Mouse (Mus musculus): Measurements from ENCODE around the gene Camkk1. TPM values are rescaled to one million over a fixed set of nuclear protein-coding genes. Genes with fewer than 3 reads are reported as not detected.
A peak's percentile ranks its signal among the peaks of the same experiment; 100 is the strongest.

The Camkk1 gene
- total RNA-seq, 2 experiments from 2014 or later: 0.95 to 1.2 TPM

DNA sequence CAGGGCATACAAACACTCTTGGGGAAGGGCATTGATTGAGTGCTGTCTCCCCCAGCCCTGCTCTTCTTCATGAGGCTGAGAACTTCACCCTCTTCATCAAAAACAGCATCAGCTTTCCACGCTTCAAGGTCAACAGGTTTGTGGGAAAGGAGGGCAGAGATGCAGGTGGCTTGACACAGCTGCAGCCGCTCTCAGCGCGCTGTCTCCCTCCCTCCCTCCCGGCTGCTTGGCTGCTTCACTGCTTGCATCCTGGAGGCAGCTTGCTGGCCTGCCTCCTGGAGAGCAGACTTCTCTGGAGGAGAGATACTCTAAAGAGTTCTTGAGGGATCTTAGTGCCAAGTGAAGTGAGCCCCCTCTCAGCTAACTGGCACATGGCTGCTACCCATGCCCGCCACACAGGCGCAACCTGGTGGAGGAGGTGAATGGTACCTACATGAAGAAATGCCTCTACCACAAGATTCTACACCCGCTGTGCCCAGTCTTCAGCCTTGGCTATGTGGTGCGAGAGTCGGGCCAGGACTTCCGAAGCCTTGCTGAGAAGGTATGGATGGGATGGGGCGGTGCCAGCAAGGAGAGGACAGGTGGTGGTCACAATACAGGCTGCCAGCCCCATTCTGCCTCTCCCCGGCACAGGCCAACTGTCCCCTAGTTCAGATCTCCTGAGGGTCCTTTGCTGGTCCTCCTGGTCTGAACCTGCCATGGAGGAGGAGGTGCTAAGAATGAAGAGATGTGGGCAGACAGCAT lies 9.1 kb upstream of the Camkk1 start:
- DNase-seq (ENCODE audit: low spot score): no peak
- intact Hi-C loops (cut with DNase I): loop anchor here (5.0 kb wide), 2 partner anchors 98 to 1363 kb away; no protein-coding TSS in a partner anchor

DNA sequence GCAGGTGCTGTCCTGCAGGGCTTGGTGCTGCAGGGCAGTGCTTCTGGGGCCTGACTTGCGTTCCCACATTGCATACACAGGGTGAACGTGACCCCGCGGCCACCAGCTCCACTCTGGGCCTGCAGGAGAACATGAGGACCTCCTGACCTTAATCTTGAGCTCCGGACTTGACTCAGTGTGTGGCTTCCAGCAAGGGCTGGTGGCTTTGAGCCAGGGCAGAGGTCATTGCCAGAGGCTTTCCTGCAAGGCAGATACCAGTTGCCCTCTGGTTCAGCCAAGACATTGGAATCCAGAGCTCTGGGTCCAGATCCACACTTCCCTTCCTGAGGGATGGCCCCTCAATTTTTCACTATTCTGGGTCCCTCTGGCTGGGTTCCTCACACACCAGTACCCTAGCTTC lies 4.8 kb upstream of the Camkk1 start:
- intact Hi-C loops (cut with DNase I): no loop called here
- no peak for DNase-seq (ENCODE audit: low spot score)

DNA sequence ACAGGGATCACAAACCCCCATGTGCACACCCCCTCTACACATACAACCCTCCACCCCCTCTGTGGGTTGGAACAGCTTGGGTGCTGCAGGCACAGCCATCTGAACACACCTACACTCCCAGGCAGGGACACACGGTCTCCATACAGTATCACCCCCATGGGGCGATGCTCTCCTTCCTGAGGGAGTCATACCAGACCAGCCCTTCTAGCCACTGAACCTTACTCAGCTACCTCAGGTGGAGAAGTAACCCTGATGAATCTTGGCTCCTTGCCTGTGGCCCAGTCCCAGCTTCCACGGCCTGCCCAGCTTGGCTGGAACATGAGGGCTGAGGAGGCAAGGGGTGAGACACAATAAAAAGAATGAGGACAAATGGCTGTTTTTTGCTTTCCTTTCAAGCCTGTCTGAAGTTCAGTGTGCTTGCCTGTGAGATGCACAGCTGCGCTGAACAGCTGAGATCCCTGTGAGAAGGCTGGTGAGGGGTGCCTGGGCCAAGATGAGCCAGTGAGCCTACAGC lies 3.9 kb upstream of the Camkk1 start:
- no peak for DNase-seq (ENCODE audit: low spot score)
- intact Hi-C loops (cut with DNase I): no loop called here

DNA sequence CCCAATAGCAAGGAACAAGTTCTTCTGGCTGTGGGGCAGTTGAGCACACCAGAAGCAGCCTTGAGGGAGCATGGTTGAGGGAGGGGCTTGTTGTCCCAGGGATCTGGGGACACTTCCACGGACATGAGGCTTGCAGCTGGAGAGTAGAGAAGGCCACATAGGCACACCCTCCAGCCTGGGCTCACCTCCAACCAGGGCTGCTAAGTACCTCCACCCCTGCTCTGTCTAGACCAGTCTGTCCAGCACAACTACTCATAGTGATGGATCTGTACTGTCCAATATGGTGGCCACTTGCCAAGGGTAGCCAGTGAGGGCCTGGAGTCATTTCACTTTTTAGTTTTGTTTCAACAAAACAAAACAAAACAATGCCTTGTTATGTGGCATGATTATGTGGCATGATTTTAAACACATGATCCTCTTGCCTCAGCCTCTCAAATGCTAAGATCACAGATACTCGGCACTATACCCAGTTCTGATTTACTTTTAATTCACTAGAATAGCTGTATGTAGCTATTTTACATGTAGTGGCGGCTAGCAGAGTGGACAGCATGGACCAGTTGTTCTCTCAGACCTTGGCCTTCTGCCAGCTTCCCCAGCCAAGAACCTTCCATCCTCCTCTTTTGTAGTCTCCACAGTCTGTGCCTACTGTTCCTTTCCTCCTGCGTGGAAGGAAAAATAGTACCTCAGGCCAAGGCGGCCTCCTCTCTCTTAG lies 3.3 kb upstream of the Camkk1 start:
- DNase-seq (ENCODE audit: low spot score): peak; percentile 64
- intact Hi-C loops (cut with DNase I): no loop called here

DNA sequence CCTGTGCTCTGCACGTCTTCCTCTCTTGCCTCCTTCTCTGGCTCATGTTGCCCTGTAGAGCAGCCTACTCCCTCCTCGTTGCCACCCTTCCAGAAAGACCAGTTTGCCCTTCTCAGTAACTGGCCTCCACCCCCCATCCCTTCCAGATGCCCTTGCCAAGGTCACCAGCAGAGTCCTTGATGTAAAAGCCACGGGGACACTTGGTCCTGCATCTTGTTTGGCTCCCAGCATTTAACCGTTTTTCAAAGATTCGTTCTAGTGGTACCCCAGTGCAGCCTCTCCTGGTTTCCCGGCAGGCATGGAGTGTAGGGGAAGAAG lies 2.7 kb upstream of the Camkk1 start:
- intact Hi-C loops (cut with DNase I): no loop called here

DNA sequence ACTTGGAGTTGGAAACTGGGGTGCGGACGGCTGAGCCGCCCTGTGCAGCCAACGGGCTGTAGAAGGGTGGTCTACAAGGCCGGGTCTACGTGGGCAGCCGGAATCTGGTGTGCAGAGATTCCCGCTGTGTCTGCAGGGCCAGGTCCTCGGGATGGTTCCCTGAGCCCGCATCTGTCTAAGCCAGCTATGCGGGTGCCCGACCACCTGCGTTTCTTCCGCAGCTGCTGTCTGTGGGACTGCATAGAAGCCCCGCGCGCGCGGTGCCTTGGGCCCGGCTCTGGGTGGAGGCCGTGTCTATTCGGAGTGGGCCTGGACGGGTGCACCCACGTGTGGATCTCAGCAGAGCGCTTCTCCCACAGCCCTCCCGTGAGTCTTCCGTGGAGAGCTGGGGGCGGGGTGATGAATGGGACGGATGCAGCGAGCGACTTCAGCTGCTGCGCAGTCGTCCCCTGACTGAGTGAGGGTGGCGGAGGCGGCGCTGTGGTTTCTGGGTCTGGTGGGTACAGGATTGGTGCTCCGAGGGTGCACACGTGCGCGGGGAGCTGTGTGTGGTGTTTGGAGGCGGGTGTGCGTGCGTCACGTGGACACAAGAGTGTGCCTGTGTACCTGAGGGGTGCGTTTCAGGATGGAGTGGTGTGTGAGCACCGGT lies 463 bp downstream of the Camkk1 start:
- no peak for DNase-seq (ENCODE audit: low spot score)
- intact Hi-C loops (cut with DNase I): no loop called here

More for the DNA sequence above, 2.7 kb upstream of the Camkk1 start:
- no peak for DNase-seq (ENCODE audit: low spot score)

DNA sequence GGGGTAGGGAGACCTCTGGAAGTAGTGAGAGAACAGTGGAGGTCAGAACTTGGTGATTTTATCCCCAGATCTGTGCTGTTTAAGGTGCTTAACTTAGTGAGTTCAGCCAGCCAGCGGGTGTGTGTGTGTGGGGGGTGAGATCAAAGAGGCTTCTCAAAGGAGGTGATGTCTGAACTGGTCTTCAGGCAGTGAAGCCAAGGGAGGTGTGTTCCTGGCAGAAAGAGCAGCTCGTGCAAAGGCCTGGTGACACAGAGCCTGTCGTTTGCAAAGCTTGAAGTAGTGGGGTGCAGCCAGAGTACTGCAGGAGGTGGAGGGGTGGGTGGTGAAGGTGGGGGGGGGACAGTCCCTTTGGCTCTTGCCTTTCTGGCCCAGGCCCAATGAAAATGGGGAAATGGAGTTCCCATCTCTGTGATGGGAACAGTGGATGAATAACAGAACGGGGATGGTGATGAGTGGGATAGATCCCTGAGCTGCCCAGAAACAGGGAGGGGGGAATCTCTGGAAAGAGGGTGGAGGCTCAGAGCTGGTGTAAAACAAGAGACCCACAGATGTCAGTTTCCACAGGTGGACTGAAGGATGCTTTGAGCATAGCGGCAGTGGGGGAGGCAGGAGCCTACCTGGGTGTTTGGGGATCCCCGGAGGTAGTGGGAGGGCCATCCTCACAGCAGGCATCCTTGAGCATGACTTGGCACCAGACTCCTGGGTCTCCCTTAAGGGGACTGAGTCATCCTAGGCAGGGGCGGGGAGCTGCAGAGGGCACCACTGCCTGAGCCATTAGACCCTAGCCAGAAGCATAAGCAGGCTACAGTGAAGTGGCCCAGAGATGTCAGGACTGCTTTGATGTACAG lies 2.4 kb downstream of the Camkk1 start:
- intact Hi-C loops (cut with DNase I): no loop called here
- DNase-seq (ENCODE audit: low spot score): no peak

DNA sequence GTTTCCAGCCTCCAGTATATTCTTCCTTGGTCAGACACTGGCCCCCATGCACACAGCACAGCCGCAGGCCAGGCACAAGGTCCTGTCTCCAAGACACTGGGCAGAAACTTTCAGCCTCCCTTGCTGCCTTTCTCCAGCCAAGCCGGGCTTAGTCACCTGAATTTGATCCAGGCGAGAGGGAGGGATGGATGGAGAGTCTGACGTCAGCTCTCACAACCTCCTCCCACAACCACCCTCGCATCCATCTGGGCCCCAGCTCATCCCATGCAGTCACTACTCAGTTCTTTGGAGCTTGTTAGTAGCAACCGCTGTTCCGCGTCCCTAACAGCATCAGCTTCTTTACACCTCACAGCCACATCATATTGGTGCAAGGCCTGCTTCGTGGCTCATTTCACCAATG lies 4.3 kb downstream of the Camkk1 start:
- intact Hi-C loops (cut with DNase I): no loop called here
- DNase-seq (ENCODE audit: low spot score): peak; percentile 78

DNA sequence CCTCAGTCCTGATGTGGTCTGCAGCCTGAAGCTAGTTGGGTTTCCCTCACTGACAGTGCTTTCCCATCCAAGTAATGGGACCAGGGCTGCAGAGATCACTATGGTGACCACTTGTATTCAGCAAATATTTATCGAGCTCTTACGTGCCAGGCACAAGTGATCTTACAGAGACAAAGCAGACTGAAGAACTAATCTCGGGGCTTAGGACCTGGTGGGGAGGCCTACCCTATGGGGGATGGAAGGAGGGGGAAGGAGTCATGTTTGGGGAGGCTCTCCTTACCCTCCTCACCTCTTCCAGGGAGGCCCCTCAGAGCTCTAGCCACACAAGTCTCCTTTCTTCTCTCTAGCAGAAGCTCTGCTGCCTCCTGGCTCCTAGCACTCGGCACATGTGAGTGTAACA lies 5.0 kb downstream of the Camkk1 start:
- intact Hi-C loops (cut with DNase I): no loop called here
- no peak for DNase-seq (ENCODE audit: low spot score)

DNA sequence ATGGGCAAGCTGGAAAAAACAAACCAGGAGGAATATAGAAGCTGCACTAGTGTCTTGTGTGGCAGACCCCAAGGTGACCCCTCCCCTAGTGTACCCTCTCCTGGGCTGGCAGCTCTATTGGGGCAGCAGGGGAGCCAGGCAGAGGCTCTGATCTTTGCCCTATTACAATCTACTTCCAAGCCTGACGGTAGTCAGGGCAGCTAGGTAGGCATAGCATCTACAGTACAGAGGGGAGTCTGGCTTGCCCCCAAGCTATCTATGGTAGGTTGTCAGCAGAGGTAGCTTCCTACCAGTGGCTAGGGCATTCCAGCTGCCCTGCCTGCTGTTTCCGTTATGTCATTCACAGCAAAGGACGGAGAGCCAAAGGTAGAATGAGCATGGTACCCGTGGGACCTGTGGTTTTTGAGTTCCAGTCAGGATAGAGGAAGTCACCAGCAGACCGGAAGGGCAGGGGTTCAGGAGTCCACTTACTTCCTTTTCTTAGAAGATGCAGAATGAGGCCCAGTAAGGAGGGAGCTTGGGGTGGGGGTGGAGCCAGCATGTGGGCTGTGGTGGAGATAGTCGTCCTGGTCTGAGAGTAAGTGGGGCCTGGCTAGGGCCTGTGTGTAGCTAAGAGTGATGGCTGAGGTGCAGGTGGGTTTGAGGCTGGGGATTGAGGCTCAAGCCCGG lies 5.6 kb downstream of the Camkk1 start:
- DNase-seq (ENCODE audit: low spot score): no peak
- intact Hi-C loops (cut with DNase I): no loop called here

DNA sequence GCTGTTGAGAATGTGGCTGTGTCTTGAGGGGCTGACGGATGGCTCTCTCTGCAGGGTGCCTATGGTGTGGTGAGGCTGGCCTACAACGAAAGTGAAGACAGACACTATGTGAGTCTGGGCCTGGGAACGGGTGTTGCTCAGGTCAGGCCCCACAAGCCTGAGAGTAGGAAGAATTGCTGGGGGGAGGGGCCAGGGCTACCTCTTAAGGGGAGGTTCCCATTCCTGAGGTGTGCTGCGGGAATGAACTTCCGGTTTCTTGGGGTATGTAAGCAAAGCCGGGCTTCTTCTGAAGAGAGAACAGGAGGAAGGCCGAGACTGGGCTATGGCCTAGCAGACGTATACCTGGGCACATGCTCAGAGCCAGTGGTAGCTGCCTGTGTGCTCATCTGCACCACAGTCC lies 8.2 kb downstream of the Camkk1 start:
- intact Hi-C loops (cut with DNase I): no loop called here
- DNase-seq (ENCODE audit: low spot score): no peak

DNA sequence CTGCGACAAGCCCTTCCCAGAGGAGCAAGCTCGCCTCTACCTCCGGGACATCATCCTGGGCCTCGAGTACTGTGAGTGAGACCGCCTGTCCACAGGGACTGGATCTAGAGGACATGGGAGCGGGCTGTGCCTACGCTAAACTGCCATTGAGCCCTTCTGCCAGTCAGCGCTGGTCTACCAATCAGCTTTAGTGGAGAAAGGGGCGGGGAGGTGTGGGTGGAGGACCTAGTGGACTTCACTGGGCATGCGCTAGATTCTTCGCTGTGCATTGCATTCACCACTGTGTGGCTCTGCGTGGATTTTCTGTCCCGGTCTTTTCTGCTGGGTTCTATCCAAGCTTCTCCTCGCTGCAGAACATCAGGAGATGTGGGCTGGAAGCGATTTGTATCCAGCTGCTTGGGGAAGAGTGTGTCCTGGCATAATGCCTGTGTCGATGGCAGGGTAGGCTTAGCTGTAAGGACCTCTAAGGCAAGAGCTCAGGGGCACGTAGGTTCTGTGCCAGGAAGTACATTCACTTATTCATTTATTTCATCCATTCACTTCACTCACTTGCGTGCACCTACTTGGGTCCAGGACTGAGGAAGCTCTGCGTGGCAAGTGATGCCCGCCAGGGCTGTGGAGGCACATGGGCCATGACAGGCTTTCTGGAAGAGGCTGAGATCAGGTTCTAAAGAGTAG lies 12.2 kb downstream of the Camkk1 start:
- DNase-seq (ENCODE audit: low spot score): peak; percentile 78

DNA sequence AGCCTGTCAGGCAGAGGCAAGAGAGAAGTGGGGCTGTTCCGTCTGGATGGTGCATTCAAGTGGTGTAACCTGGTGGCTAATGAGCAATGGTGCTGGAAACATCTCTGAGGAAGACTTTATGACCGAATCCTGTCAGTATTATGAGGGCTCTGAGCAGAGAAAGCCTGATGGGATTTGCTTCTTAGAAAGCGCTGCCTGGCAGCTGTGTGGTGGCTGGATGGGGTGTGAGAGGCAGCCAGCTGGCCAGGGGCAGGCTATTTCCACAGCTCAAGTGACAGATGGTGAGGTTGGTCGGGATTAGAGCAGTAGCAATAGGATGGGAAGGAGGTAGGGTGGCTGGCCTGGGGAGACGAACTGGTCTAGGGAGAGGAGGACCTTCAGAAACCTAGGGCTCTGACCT lies 12.7 kb downstream of the Camkk1 start:
- intact Hi-C loops (cut with DNase I): no loop called here
- no peak for DNase-seq (ENCODE audit: low spot score)

More for the DNA sequence above, 12.2 kb downstream of the Camkk1 start:
- intact Hi-C loops (cut with DNase I): no loop called here

DNA sequence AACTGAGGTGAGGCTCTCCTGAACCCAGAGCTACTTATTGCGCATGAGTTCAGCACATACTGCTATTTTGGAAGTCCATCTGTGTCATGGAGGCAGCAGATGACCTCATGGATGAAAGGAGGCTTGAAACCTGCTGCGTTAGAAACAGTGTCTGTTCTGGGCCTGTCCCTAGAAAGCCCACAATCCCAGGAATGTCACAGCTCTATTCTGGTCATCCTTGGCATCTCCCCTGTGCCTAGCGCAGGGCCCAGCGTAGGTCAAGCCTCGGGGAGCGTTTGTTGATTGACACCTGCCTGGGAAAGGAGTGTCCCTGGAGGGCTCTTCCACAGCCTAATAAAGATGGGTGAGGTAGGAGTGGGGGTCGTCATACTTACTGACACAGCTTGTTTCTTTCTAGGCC lies 17.3 kb downstream of the Camkk1 start:
- DNase-seq (ENCODE audit: low spot score): no peak

DNA sequence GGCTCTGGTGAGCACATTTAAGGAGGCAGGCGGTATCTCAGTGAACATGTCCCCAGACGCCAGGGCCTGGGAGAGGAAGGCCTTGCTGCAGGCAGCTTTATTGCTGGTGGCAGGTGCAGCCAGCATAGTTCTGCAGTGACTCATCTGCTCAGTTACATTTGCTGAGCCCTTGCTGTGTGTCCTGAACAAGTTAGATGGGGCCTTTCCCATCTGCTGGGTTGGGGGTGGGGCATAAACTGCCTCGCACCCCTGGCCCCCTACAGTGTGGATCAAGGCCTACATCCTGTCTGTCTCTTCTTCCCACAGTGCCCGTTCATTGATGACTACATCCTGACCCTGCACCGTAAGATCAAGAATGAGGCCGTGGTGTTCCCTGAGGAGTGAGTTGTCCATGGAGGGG lies 18.1 kb downstream of the Camkk1 start:
- intact Hi-C loops (cut with DNase I): no loop called here

More for the DNA sequence above, 17.3 kb downstream of the Camkk1 start:
- intact Hi-C loops (cut with DNase I): no loop called here

DNA sequence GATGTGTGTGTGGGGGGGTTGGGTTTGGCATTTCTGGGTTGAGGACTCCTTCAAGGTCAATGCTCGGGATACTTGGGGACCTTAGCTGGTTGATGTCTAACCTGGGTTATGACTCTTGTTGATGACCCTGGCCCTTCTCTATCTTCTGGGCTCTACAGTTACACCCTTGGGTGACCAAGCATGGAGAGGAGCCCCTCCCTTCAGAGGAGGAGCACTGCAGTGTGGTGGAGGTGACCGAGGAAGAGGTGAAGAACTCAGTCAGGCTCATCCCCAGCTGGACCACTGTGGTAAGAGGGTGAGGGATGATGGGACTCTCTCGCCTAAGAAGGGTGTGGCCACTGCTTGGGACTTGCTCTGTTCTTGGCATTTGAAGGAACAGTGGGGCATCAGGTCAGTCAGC lies 18.9 kb downstream of the Camkk1 start:
- no peak for DNase-seq (ENCODE audit: low spot score)
- intact Hi-C loops (cut with DNase I): no loop called here

More for the DNA sequence above, 18.1 kb downstream of the Camkk1 start:
- DNase-seq (ENCODE audit: low spot score): no peak

DNA sequence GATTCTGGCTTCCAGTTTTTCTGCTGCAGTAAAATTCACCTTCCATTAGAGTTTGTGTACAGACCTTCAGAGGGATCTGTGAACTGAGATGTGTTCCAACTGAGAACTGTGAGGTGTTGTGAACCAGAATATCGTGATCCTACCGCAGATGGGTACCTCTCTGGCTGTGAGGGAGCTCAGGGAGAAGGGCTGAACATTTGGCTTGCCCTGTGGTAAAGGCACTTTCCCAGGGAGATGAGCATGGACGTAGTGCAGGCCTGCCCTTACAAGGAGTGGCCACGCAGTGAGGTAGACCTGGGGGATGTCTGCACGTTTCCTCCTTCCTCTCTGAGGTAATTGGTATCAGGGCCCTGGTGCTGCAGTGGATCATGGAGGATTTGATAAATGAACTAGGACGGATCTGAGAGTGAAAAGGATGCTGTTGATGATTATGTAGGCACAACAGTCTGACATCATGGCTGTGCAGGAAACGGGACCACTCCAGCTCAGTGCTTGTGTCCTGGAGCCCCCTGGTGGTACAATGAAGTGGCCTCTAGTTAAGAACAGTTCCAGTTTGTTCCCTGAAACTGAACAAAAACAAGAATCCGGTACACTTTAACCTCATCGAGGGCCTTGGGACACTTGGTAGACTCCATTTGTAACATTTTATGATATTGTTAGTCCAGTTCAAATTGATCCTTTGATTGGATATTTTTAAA lies 20.4 kb downstream of the Camkk1 start:
- DNase-seq (ENCODE audit: low spot score): no peak
- intact Hi-C loops (cut with DNase I): loop anchor here (1.0 kb wide), 1 partner anchor 33 kb away; no protein-coding TSS in a partner anchor

DNA sequence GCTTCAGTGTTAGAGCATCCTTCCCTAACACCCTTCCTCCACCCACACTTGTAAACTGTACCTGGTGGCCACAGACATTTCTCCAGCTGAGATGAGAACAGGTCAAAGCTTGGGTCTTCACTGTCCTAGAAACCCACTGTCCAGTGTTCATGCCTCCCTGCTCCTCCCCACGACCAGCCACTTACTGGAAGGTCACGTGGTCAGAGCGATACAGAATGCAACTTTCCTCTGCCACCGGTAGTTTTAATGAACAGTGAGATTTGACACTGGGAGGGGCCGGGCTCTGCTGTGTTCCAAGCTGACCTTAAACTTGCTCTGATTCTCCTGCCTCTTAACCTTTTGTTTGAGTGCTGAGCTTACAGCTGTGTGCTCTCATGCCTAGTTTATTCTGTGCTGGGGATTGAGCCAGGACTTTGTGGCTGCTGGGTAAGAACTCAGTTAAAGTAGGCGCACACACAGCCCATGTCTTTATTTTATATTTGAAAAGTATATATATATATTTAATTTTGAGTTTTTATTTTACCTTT lies 25.5 kb downstream of the Camkk1 start:
- DNase-seq (ENCODE audit: low spot score): no peak
- intact Hi-C loops (cut with DNase I): no loop called here
